Mouse (Mus musculus) lung, adult 10 weeks (tissue): ENCODE data around the gene Vmn1r138. TPM values are rescaled to one million over a fixed set of nuclear protein-coding genes. Genes with fewer than 3 reads are reported as not detected.

Experiments used
- polyA plus RNA-seq: library from polyadenylated mRNA; stranded (reverse); fragments of 350-450 nt; fragmentation: Illumina TruSeq; extraction: RNeasy Lipid Tissue Mini Kit (QIAGEN cat#74804); gene quantifications from one replicate; pipeline ENCODE4 v1.2.3, GENCODE M21; 2014; ENCODE audit warnings: low read depth, low replicate concordance; ENCODE audit not compliant: insufficient read depth

The Vmn1r138 gene
- not detected for polyA plus RNA-seq

GRCm38 (mm10) chr7:22028797-22029196 lies at the start of gene Vmn1r138:
TSS of gene Vmn1r138 (minus strand) at chr7:22028897.

GRCm38 (mm10) chr7:22068757-22069156 lies 40.1 kb upstream of the Vmn1r138 start, which contains the start of gene Vmn1r139:
TSS of gene Vmn1r139 (plus strand) at chr7:22069057.

DNA sequence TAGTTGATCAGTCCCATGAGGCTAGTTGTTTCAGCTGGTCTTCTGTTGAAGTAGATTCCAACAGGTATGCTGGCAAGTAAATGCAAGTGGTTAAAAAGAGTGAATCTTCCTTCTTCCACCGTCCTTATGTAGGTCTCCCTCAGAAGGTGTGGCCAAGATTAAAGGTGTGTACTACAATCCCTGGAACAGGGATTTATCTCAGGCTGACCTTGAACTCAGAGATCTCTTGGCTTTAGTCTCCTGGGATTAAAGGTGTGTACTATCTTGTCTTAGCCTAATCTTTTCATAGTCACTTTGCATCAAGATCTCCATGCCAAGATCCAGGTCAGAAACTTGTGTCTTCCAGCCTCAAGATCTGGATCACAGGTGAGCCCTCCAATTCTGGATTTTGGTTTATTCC lies 27.5 kb upstream of the Vmn1r138 start, which contains the start of gene Gm6176:
TSS of gene Gm6176 (minus strand) at position 101 of the 400 bp plus-strand sequence.

DNA sequence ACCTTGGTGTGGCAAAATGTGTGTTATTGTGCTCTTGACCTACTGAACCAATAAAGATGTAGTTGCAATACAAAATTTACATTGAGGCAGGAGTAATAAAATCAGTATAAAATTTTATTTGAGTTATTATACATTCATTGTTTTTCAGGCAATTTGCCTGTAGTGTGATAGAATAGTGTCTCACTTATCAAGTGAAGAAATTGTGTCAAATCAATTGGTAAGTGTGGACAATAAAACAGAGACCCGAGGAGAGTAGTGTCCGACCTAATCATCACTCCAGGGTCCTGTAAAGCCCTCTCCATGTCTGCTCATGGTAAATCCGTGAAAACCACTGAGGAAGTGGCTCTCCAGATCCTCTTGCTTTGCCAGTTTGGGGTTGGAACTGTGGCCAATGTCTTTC lies 34.4 kb downstream of the Vmn1r138 start, which contains the start of gene Vmn1r137:
TSS of gene Vmn1r137 (plus strand) at position 301 of the 400 bp plus-strand sequence.

Other genes starting within 250 kb of the Vmn1r138 start
- gene Gm4177, start 232.2 kb downstream of the Vmn1r138 start, polyA plus RNA-seq: not detected
- not detected for gene Vmn1r135, start 196.5 kb downstream of the Vmn1r138 start, polyA plus RNA-seq
- not detected for gene Gm5725, start 184.6 kb downstream of the Vmn1r138 start, polyA plus RNA-seq
- gene Gm5891, start 107.6 kb downstream of the Vmn1r138 start, polyA plus RNA-seq: not detected
- not detected for gene Vmn1r137, start 34.3 kb downstream of the Vmn1r138 start, polyA plus RNA-seq
- not detected for gene Gm6176, start 27.4 kb upstream of the Vmn1r138 start, polyA plus RNA-seq
- not detected for gene Vmn1r139, start 40.2 kb upstream of the Vmn1r138 start, polyA plus RNA-seq
- gene Gm16451, start 89.3 kb upstream of the Vmn1r138 start, polyA plus RNA-seq: not detected
- gene Gm10666, start 105.8 kb upstream of the Vmn1r138 start, polyA plus RNA-seq: not detected
- gene Vmn1r142, start 135.1 kb upstream of the Vmn1r138 start, polyA plus RNA-seq: not detected
- gene Vmn1r143, start 160.5 kb upstream of the Vmn1r138 start, polyA plus RNA-seq: not detected
- gene Gm8653, start 172.4 kb upstream of the Vmn1r138 start, polyA plus RNA-seq: not detected
- gene Gm8453, start 200.6 kb upstream of the Vmn1r138 start, polyA plus RNA-seq: not detected